Mouse (Mus musculus): Measurements from ENCODE around the gene Timm10.

DNA sequence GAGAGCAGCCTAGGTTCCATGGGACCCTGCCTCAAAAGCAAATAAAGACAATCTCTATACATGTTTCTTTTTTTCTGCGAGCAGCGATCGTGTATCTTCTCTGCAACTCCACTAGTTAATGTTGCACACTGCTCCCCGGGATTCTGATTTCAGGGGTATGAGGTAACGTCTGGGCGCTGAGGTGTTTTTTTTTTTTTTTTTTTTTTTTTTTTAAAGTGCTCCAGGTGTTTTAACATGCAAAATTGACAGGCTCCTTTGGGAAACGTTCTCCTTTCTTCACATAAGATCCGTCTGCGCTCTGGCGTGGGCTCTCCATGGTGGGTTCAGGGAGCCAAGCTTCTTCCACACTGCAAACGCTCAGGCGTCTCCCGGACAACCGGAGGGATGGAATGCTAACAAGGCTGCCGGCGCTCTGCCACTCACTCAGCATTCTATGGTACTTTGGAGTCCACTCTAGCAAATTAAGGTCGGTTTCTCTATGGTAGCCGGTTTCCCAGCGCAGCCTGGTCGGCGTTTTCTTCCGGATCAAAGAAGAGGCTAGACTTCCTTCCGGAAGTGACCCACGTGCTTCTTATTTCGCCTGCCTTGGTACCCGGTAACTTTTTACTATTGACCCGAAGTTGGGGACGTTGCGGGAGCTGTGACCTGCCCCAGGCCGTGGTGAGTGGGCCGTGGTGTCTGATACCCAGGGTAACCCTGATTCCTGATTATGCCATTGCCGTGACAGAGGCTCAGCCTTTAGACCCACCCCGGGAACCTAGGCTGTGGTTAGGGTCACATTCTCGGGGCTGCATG is at the start of gene Timm10:
- TF ChIP-seq CTCF (IDR thresholded peaks at IDR 0.05; ENCODE audit: low read depth) (no peak), EP300 (IDR thresholded peaks at IDR 0.05; ENCODE audit: low read depth) (peak; percentile 79)

All from liver, postnatal 0 days (tissue).